Mouse (Mus musculus) bone marrow macrophage, adult 2 months (primary cell): ENCODE results near the gene Spg20. TPM values are rescaled to one million over a fixed set of nuclear protein-coding genes. Genes with fewer than 3 reads are reported as not detected.

Experiments
- H3K27ac ChIP-seq: 2 replicates; pipeline ENCODE4 v1.5.1; 2012; ENCODE audit warnings: low read depth, low read length; ENCODE audit not compliant: insufficient read depth
- H3K4me1 ChIP-seq: 2 replicates; pipeline ENCODE4 v1.6.1; 2012; ENCODE audit warnings: low read length; ENCODE audit not compliant: control insufficient read depth, insufficient read depth
- H3K4me3 ChIP-seq: 2 replicates; pipeline ENCODE4 v1.5.1; 2012; ENCODE audit warnings: mild to moderate bottlenecking, low read length, moderate library complexity; ENCODE audit not compliant: insufficient read depth
- CTCF ChIP-seq: IDR thresholded peaks from 2 replicates; pipeline ENCODE4 v1.5.1; 2012; ENCODE audit warnings: low read depth, mild to moderate bottlenecking, low read length, moderate library complexity
- POLR2A ChIP-seq: IDR thresholded peaks from 2 replicates; pipeline ENCODE4 v1.6.1; 2012; ENCODE audit warnings: mild to moderate bottlenecking, low read depth, low read length, borderline replicate concordance
- polyA plus RNA-seq: library from polyadenylated mRNA; stranded (reverse); fragments of >200 nt; gene quantifications from 2 replicates; pipeline ENCODE4 v1.2.4, GENCODE M21; 2012; ENCODE audit not compliant: missing spikeins, insufficient read depth, insufficient read length

Spg20 gene
- polyA plus RNA-seq, 1 experiment, result 28.9 TPM

DNA sequence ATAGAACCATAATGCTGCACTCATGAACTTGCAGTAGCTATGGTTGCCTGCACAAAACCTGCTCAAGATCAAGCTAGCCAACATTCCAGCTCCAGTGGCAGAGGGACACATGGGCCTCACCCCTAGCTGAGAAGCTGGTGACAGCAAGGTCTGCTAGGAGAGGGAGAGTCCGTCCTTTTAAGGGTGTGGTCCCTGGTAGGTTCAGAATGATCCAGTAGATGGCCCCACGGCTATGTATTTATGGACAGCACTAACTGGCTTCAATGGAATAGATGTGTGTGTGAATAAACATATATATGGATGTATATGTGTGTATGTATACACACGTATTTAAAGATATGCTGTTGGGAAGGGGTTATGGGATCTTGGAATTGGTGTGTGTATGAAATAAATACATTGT lies 60.6 kb downstream of the Spg20 start:
- H3K27ac ChIP-seq, result no peak overlapping the region
- TF ChIP-seq CTCF (no peak), POLR2A (no peak)
- H3K4me1 ChIP-seq, result no peaks in the 10 kb centered on the region
- no peak overlapping the region for H3K4me3 ChIP-seq

DNA sequence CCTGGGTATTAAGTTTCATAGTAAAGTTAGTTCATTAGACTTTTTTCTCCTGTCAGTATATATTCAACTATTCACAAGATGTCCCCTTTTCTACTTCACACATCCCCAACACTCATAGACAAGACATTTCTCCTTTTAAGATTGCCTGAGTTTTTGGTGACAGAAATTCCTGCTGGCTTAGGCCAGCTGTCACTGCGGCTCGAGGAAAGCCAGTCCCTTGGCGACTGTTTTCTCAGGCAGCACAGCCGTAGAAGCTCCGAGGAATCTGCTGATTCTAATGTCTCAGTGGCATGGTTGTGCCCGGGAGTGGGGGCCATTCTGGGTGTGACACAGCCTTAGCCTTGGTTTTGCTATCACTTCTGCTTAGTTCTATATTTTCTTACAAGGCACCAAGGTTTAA lies 65.4 kb downstream of the Spg20 start:
- TF ChIP-seq POLR2A (no peak), CTCF (no peak)
- Histone ChIP-seq H3K27ac (no peak overlapping the region), H3K4me1 (no peaks in the 10 kb centered on the region), H3K4me3 (no peak overlapping the region)

GRCm38 (mm10) chr3:55181766-55182165 lies 69.9 kb downstream of the Spg20 start, which contains the start of gene Sohlh2:
Gene Sohlh2 (plus strand): TSS chr3:55182028.
- no peak for TF ChIP-seq POLR2A
- no peak for TF ChIP-seq CTCF
- H3K4me3 ChIP-seq, result no peak within 1 kb of the TSS
- H3K27ac ChIP-seq, result no peak within 1 kb of the TSS
- no peaks in the 10 kb centered on the region for H3K4me1 ChIP-seq

Other genes with a start within 250 kb of the Spg20 start
- gene Sertm1, start 196.2 kb upstream of the Spg20 start, polyA plus RNA-seq, result not detected in 2 replicates
- not detected in 2 replicates for gene Ccna1, start 56.6 kb upstream of the Spg20 start, polyA plus RNA-seq
- gene Ccdc169, start 25.2 kb downstream of the Spg20 start, polyA plus RNA-seq, result not detected in 2 replicates
- gene Sohlh2, start 69.9 kb downstream of the Spg20 start, polyA plus RNA-seq, result not detected in 2 replicates
- 1.0 and 1.3 TPM in 2 replicates for gene Dclk1, start 130.3 kb downstream of the Spg20 start, polyA plus RNA-seq